Mouse (Mus musculus) heart, adult 11 months (tissue): Measurements from ENCODE around the gene Yipf1.
A peak's percentile ranks its signal among the peaks of the same experiment; 100 is the strongest.

Source experiments
- DNase-seq: peaks from one replicate; pipeline ENCODE4 v3.0.0; 2022

Yipf1 gene

GRCm38 (mm10) chr4:107378954-107379353, 64.8 kb downstream of the Yipf1 start:
- no peak for DNase-seq

- DNase-seq = no peak
These were observed 66.7 kb downstream of the Yipf1 start for GRCm38 (mm10) chr4:107380871-107381270.

DNA sequence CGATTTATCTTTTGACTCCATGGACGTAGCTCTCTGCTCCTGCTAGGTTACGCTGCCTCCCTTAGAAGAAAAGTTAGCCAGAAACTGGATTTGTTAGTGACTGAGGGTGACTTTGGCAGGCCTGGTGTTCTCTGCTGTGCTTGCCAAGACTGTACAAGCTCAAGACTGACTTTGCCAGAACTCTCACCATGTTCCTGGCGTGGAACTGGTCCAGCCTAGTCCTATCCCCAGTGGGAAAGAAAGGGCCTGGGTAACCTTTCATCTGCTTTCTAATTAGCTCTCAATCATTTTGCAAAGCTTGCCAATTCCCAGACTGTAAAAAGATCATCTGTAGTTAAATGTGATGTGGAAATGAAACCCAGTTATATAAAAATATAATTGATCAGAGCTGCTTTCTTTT, 72.9 kb downstream of the Yipf1 start:
- peak; percentile 92 for DNase-seq

GRCm38 (mm10) chr4:107387465-107387864, 73.3 kb downstream of the Yipf1 start:
- DNase-seq = no peak

- no peak for DNase-seq
These were observed 74.1 kb downstream of the Yipf1 start for GRCm38 (mm10) chr4:107388291-107388690.

- no peak for DNase-seq
These were observed 75.2 kb downstream of the Yipf1 start for GRCm38 (mm10) chr4:107389345-107389744.

- DNase-seq = no peak
These were observed 79.6 kb downstream of the Yipf1 start for GRCm38 (mm10) chr4:107393771-107394170.
